Mouse (Mus musculus) kidney, adult 2 months (tissue): ENCODE data around the gene Fasn.

Experiments
- CTCF ChIP-seq: fragments of 200-500 bp; conservative IDR thresholded peaks from 2 replicates; pipeline ENCODE4 v1.5.1; 2011; ENCODE audit warnings: low read depth, mild to moderate bottlenecking, control low read depth, low read length, moderate library complexity, mixed read lengths; ENCODE audit not compliant: insufficient read depth, insufficient read length
- POLR2A ChIP-seq: fragments of 200-500 bp; IDR thresholded peaks from one replicate; pipeline ENCODE4 v1.6.1; 2011; ENCODE audit warnings: low read depth, low read length, control low read depth

GRCm38 (mm10) chr11:120831659-120832440, 7.5 kb upstream of the Fasn start:
- no peak for TF ChIP-seq CTCF
- TF ChIP-seq POLR2A: no peak
